Mouse (Mus musculus): Measurements from ENCODE around the gene Homer2.

The Homer2 gene

GRCm38 (mm10) chr7:81561211-81561610 lies 146.1 kb downstream of the Homer2 start:
- no peak for DNase-seq (ENCODE audit: low read depth, low spot score)

- DNase-seq (ENCODE audit: low read depth, low spot score) = no peak
Observed at GRCm38 (mm10) chr7:81560101-81561049, 147.0 kb downstream of the Homer2 start.

- DNase-seq (ENCODE audit: low read depth, low spot score) = no peak
Observed at GRCm38 (mm10) chr7:81559231-81559980, 147.9 kb downstream of the Homer2 start.

- no peak for DNase-seq (ENCODE audit: low read depth, low spot score)
Observed at GRCm38 (mm10) chr7:81557985-81558360, 149.4 kb downstream of the Homer2 start.

- no peak for DNase-seq (ENCODE audit: low read depth, low spot score)
Observed at GRCm38 (mm10) chr7:81557252-81557984, 149.9 kb downstream of the Homer2 start.

GRCm38 (mm10) chr7:81556839-81557238 lies 150.5 kb downstream of the Homer2 start:
- no peak for DNase-seq (ENCODE audit: low read depth, low spot score)

- no peak for DNase-seq (ENCODE audit: low read depth, low spot score)
Observed at GRCm38 (mm10) chr7:81554369-81554768, 153.0 kb downstream of the Homer2 start.

- DNase-seq (ENCODE audit: low read depth, low spot score) = no peak
Observed at GRCm38 (mm10) chr7:81553589-81553988, 153.7 kb downstream of the Homer2 start.
